Mouse (Mus musculus) lung, adult 2 months (tissue): ENCODE data around the gene Rasgef1a.

Source experiments
- CTCF ChIP-seq: fragments of 200-500 bp; IDR thresholded peaks from 2 replicates; pipeline ENCODE4 v1.5.1; 2011; ENCODE audit warnings: mild to moderate bottlenecking, low read length, control low read depth; ENCODE audit not compliant: insufficient read depth
- POLR2A ChIP-seq: fragments of 200-500 bp; IDR thresholded peaks from 2 replicates; pipeline ENCODE4 v1.6.1; 2011; ENCODE audit warnings: low read depth, mild to moderate bottlenecking, control low read depth, low read length, borderline replicate concordance; ENCODE audit errors: extremely low read depth

GRCm38 (mm10) chr6:118063266-118063665 lies 52.0 kb downstream of the Rasgef1a start:
- TF ChIP-seq CTCF (no peak), POLR2A (no peak)
